Mouse (Mus musculus) lung, postnatal 0 days (tissue): ENCODE data around the gene Ttc6. TPM values are rescaled to one million over a fixed set of nuclear protein-coding genes. Genes with fewer than 3 reads are reported as not detected.

Experiments
- ATAC-seq: fragments of 200-750 bp; cut with Nextera tagmentation; 2 replicates; pipeline ENCODE4 v1.8.0; 2017; ENCODE audit warnings: moderate library complexity
- DNase-seq: peaks from one replicate; pipeline ENCODE4 v3.0.0-alpha.2; 2016; ENCODE audit warnings: low spot score
- H3K27ac ChIP-seq: fragments of 300-500 bp; sonication (generic); 2 replicates; pipeline ENCODE4 v1.5.1; 2014; ENCODE audit warnings: antibody characterized with exemption, mild to moderate bottlenecking, low read length, mixed read lengths
- H3K27me3 ChIP-seq: fragments of 300-500 bp; sonication (generic); replicated peaks from 2 replicates; pipeline ENCODE4 v1.6.1; 2014; ENCODE audit warnings: low read length, mixed read lengths; ENCODE audit not compliant: insufficient read depth
- H3K36me3 ChIP-seq: fragments of 300-500 bp; sonication (generic); 2 replicates; pipeline ENCODE4 v1.6.1; 2014; ENCODE audit warnings: low read length, mixed read lengths; ENCODE audit not compliant: insufficient read depth
- H3K4me1 ChIP-seq: fragments of 300-500 bp; sonication (generic); 2 replicates; pipeline ENCODE4 v1.6.1; 2014; ENCODE audit warnings: antibody characterized with exemption, low read depth, low read length, mixed read lengths; ENCODE audit not compliant: insufficient read depth
- H3K4me2 ChIP-seq: fragments of 300-500 bp; sonication (generic); replicated peaks from 2 replicates; pipeline ENCODE4 v1.6.1; 2014; ENCODE audit warnings: low read depth, mild to moderate bottlenecking, low read length, moderate library complexity, mixed read lengths
- H3K4me3 ChIP-seq: fragments of 300-500 bp; sonication (generic); 2 replicates; pipeline ENCODE4 v1.5.1; 2014; ENCODE audit warnings: low read depth, low read length
- H3K9ac ChIP-seq: fragments of 300-500 bp; sonication (generic); replicated peaks from 2 replicates; pipeline ENCODE4 v1.6.1; 2014; ENCODE audit warnings: low read depth, mild to moderate bottlenecking
- H3K9me3 ChIP-seq: fragments of 300-500 bp; sonication (generic); 2 replicates; pipeline ENCODE4 v1.6.1; 2016; ENCODE audit warnings: low read length, mixed read lengths
- CTCF ChIP-seq: IDR thresholded peaks from 2 replicates; pipeline ENCODE4 v1.5.1; 2016; ENCODE audit warnings: antibody characterized with exemption, mild to moderate bottlenecking
- EP300 ChIP-seq: IDR thresholded peaks from 2 replicates; pipeline ENCODE4 v1.6.1; 2016; ENCODE audit warnings: antibody characterized with exemption, mild to moderate bottlenecking, control low read depth
- WGBS: fragments of 180-500 bp; shearing (Covaris S2); extraction: QIAGEN DNeasy Blood & Tissue Kit; methylation state at CpG from one replicate; pipeline ENCODE4 v1.1.7; 2014; 5-methylcytosine and 5-hydroxymethylcytosine counted together
- polyA plus RNA-seq: library from polyadenylated mRNA; unstranded; fragments of >200 nt; fragmentation: Nextera tagmentation; extraction: Ambion mirVana; gene quantifications from 2 replicates; pipeline ENCODE4 v1.2.1, GENCODE M21; 2015

The Ttc6 gene
- polyA plus RNA-seq, 1 experiment from 2014 or later = 2.1 TPM

GRCm38 (mm10) chr12:57548352-57548980 lies 15.4 kb upstream of the Ttc6 start:
- DNase-seq = peak; percentile 83
- Histone ChIP-seq H3K9ac (no peak overlapping the region), H3K4me3 (peak overlapping the region; percentile 19; the same call in 1 of the 2 replicates), H3K4me1 (peaks cover 6% of the 10 kb centered on the region; the same call in 1 of the 2 replicates), H3K36me3 (no peaks in the 10 kb centered on the region), H3K4me2 (peak overlapping the region; percentile 73), H3K27ac (0 out of 2 replicates have a peak overlapping the region, but pooled peaks have one; percentile 23), H3K27me3 (peaks cover 36% of the 10 kb centered on the region), H3K9me3 (no peaks in the 10 kb centered on the region)
- TF ChIP-seq EP300 = no peak
- TF ChIP-seq CTCF = peak; percentile 74
- WGBS = 2% methylated on average over 20 of the region's 20 CpGs
- ATAC-seq = peak; percentile 17

GRCm38 (mm10) chr12:57548981-57549666 lies 14.8 kb upstream of the Ttc6 start:
- Histone ChIP-seq H3K9ac (no peak overlapping the region), H3K36me3 (no peaks in the 10 kb centered on the region), H3K27ac (0 out of 2 replicates have a peak overlapping the region, but pooled peaks have one; percentile 23), H3K9me3 (no peaks in the 10 kb centered on the region), H3K4me2 (peak overlapping the region; percentile 73), H3K4me3 (peak overlapping the region; percentile 19; the same call in 1 of the 2 replicates), H3K4me1 (peaks cover 6% of the 10 kb centered on the region; the same call in 1 of the 2 replicates), H3K27me3 (peaks cover 34% of the 10 kb centered on the region)
- DNase-seq (peak; percentile 38), ATAC-seq (no peak)
- TF ChIP-seq CTCF (no peak), EP300 (no peak)
- WGBS = 8% methylated on average over 25 of the region's 25 CpGs

- DNase-seq = no peak
- H3K9ac ChIP-seq = no peak overlapping the region
- no peak overlapping the region for H3K4me3 ChIP-seq
- no peak overlapping the region for H3K27ac ChIP-seq
- no peak for ATAC-seq
- H3K4me1 ChIP-seq = peaks cover 6% of the 10 kb centered on the region; the same call in 1 of the 2 replicates
- H3K4me2 ChIP-seq = peak overlapping the region; percentile 73
- 8% methylated on average over 15 of the region's 15 CpGs for WGBS
- H3K9me3 ChIP-seq = no peaks in the 10 kb centered on the region
- no peak for TF ChIP-seq CTCF
- no peak for TF ChIP-seq EP300
- H3K36me3 ChIP-seq = no peaks in the 10 kb centered on the region
- peaks cover 31% of the 10 kb centered on the region for H3K27me3 ChIP-seq
Observed at GRCm38 (mm10) chr12:57549667-57550160, 14.2 kb upstream of the Ttc6 start.

GRCm38 (mm10) chr12:57550181-57550808 lies 13.6 kb upstream of the Ttc6 start:
- H3K9me3 ChIP-seq = no peaks in the 10 kb centered on the region
- H3K4me1 ChIP-seq = peaks cover 4% of the 10 kb centered on the region; the same call in 1 of the 2 replicates
- WGBS = 7% methylated on average over 31 of the region's 31 CpGs
- peak overlapping the region; percentile 73 for H3K4me2 ChIP-seq
- no peaks in the 10 kb centered on the region for H3K36me3 ChIP-seq
- TF ChIP-seq CTCF = no peak
- no peak for TF ChIP-seq EP300
- ATAC-seq (no peak), DNase-seq (no peak)
- no peak overlapping the region for H3K27ac ChIP-seq
- peaks cover 28% of the 10 kb centered on the region for H3K27me3 ChIP-seq
- 0 out of 2 replicates have a peak overlapping the region, but pooled peaks have one; percentile 5 for H3K9ac ChIP-seq
- H3K4me3 ChIP-seq = no peak overlapping the region

- no peak for DNase-seq
- no peak overlapping the region for H3K9ac ChIP-seq
- no peak overlapping the region for H3K27ac ChIP-seq
- H3K9me3 ChIP-seq = no peaks in the 10 kb centered on the region
- TF ChIP-seq EP300 (no peak), CTCF (no peak)
- H3K4me3 ChIP-seq = no peak overlapping the region
- no peak for ATAC-seq
- no peaks in the 10 kb centered on the region for H3K36me3 ChIP-seq
- H3K4me1 ChIP-seq = no peaks in the 10 kb centered on the region
- H3K4me2 ChIP-seq = no peak overlapping the region
- 32% methylated on average over 8 of the region's 8 CpGs for whole genome bisulfite sequencing
- peaks cover 24% of the 10 kb centered on the region for H3K27me3 ChIP-seq
Observed at GRCm38 (mm10) chr12:57550881-57551280, 13.0 kb upstream of the Ttc6 start.

GRCm38 (mm10) chr12:57552286-57552685 lies 11.6 kb upstream of the Ttc6 start:
- H3K27ac ChIP-seq = no peak overlapping the region
- DNase-seq (no peak), ATAC-seq (no peak)
- TF ChIP-seq CTCF = no peak
- no peak for TF ChIP-seq EP300
- H3K4me2 ChIP-seq = no peak overlapping the region
- no peaks in the 10 kb centered on the region for H3K36me3 ChIP-seq
- WGBS = 4% methylated on average over 3 of the region's 3 CpGs
- no peak overlapping the region for H3K9ac ChIP-seq
- no peaks in the 10 kb centered on the region for H3K9me3 ChIP-seq
- peaks cover 16% of the 10 kb centered on the region for H3K27me3 ChIP-seq
- no peaks in the 10 kb centered on the region for H3K4me1 ChIP-seq
- H3K4me3 ChIP-seq = no peak overlapping the region
